Mouse (Mus musculus) heart, adult 2 months (tissue): Measurements from ENCODE around the gene Mamld1.

Source experiments
- CTCF ChIP-seq: fragments of 200-600 bp; IDR thresholded peaks from 2 replicates; pipeline ENCODE4 v1.8.1; 2022; ENCODE audit warnings: antibody characterized with exemption, mild to moderate bottlenecking, moderate library complexity
- EP300 ChIP-seq: fragments of 200-500 bp; IDR thresholded peaks from 2 replicates; pipeline ENCODE4 v1.6.1; 2011; ENCODE audit warnings: low read depth, low read length, control low read depth; ENCODE audit not compliant: insufficient read depth
- POLR2A ChIP-seq: fragments of 200-500 bp; IDR thresholded peaks from 2 replicates; pipeline ENCODE4 v1.6.1; 2011; ENCODE audit warnings: mild to moderate bottlenecking, low read depth, low read length, control low read depth; ENCODE audit not compliant: insufficient read depth

GRCm38 (mm10) chrX:71141390-71141789, 91.3 kb downstream of the Mamld1 start:
- no peak for TF ChIP-seq CTCF
- no peak for TF ChIP-seq POLR2A
- no peak for TF ChIP-seq EP300
